Mouse (Mus musculus) T-helper 17 cell (primary cell): ENCODE data around the gene Spata17.
"Not testable (repeated sequence)": the region's sequence is repeated elsewhere in the genome, so short reads cannot be mapped to it uniquely, and the experiment has no call there.

Experiments
- in situ Hi-C, 2 experiments: fragments of 300-600 bp; cut with MboI, MseI; formaldehyde crosslinking; loops; 1 replicate in 1 of 2; 2 replicates in 1 of 2; pipeline ENCODE4 v1.15.1; 2025; ENCODE audit warnings: high pct_unique_total_duplicates in 2 of 2

The Spata17 gene

GRCm38 (mm10) chr1:187178546-187178945, 36.7 kb downstream of the Spata17 start:
- in situ Hi-C loops: no loop called here

GRCm38 (mm10) chr1:187175991-187176390, 39.3 kb downstream of the Spata17 start:
- in situ Hi-C loops: no loop called here

- in situ Hi-C loops: no loop called here
These were observed 44.9 kb downstream of the Spata17 start for GRCm38 (mm10) chr1:187170361-187170760.

- in situ Hi-C loops: no loop called here
These were observed 45.6 kb downstream of the Spata17 start for GRCm38 (mm10) chr1:187169646-187170045.

- in situ Hi-C loops: no loop called here
These were observed 51.7 kb downstream of the Spata17 start for GRCm38 (mm10) chr1:187163571-187163970.

- in situ Hi-C loops: no loop called here
These were observed 59.6 kb downstream of the Spata17 start for GRCm38 (mm10) chr1:187155658-187156057.

DNA sequence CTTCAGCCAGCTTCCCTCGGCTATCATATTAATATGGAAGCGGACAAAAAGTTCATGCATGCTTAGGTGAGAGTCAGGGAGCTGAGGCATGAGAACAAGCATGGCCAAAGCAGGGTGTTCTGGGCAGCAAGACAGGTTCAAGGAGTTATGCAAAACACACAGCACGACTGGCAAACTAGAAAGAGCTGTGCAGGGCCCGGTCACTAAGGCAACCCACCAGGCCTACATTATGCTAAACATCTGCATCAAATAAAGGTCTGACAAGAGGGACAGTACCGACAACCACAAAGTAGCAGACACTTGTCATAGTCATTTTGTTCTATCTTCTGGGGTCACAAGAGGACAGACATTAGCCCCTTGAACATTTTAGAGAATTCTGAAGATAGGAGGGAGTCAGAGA, 61.6 kb downstream of the Spata17 start:
- in situ Hi-C loops: no loop called here

GRCm38 (mm10) chr1:187152571-187152970, 62.7 kb downstream of the Spata17 start:
- in situ Hi-C loops: no loop called here

DNA sequence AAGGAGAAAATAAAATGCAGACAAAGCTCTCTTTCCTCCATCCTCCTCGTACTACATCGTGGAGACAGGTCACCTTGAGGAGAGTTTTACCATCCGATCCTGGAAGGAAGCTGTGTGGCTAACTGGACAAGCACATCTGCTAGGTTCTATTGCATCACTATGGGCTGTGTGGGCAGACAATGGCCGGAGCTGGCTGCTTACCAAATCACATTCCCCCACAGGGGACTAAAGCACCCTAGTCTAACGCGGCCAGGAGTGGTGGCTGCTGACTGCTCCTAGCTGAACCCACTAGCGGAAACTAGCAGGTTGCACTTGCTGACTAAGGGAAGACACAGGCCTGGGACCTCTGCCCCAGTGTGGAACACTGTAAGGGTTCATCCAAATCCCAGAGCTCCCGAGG, 72.3 kb downstream of the Spata17 start:
- in situ Hi-C loops: no loop called here

- in situ Hi-C loops: loop anchor here in 1 of 2 experiments (10.0 kb wide), 1 partner anchor 313 kb away; no protein-coding TSS in a partner anchor
These were observed 77.8 kb downstream of the Spata17 start for GRCm38 (mm10) chr1:187137426-187137825.

GRCm38 (mm10) chr1:187135887-187136286, 79.4 kb downstream of the Spata17 start:
- in situ Hi-C loops: loop anchor here in 1 of 2 experiments (10.0 kb wide), 1 partner anchor 311 kb away; no protein-coding TSS in a partner anchor

- in situ Hi-C loops: loop anchor here in 1 of 2 experiments (10.0 kb wide), 1 partner anchor 309 kb away; no protein-coding TSS in a partner anchor
These were observed 81.4 kb downstream of the Spata17 start for GRCm38 (mm10) chr1:187133841-187134240.

- in situ Hi-C loops: loop anchor here in 1 of 2 experiments (10.0 kb wide), 1 partner anchor 308 kb away; no protein-coding TSS in a partner anchor
These were observed 82.9 kb downstream of the Spata17 start for GRCm38 (mm10) chr1:187132348-187132747.

DNA sequence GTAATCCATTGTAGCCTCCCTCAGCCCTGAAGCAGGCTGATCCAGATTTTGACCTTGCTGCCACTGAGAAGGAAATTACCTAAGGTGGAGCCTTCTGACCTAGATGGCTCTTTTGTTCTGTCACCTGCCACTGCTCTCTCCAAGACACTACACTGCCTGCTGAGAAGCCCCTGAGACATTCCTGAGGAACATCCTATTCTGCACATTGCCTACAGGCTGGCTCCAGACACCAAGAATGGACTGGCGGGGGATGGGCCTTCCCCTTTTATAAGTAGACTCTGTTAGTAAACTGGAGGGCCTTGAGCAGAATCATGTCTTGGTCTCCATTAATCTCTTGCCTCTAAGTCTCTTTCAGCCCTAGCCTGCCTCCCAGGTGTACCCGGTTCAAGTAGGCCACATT, 87.7 kb downstream of the Spata17 start:
- in situ Hi-C loops: not testable (repeated sequence)

GRCm38 (mm10) chr1:187125733-187126132, 89.5 kb downstream of the Spata17 start:
- in situ Hi-C loops: no loop called here

DNA sequence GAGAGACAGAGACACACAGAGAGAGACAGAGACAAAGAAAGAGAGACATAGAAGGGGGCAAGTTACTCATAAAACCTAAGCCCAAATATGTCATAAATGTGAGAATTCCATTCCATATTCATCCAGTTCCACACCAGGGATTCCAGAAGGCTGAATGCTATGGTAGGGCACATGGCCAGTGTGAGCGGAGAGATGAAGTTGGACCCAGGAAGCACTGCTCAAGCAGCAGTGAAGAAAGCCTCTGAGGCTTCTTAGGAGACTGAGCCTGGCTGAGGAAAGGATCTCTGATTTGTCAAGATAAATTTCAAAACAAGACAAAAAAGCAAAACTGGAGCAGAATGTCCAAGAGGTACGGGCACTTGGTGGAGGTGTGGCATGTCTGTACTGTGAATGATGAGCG, 90.3 kb downstream of the Spata17 start:
- in situ Hi-C loops: no loop called here

GRCm38 (mm10) chr1:187119300-187119699, 96.0 kb downstream of the Spata17 start:
- in situ Hi-C loops: no loop called here

GRCm38 (mm10) chr1:187118108-187118507, 97.2 kb downstream of the Spata17 start:
- in situ Hi-C loops: no loop called here

- in situ Hi-C loops: no loop called here
These were observed 101.5 kb downstream of the Spata17 start for GRCm38 (mm10) chr1:187113716-187114115.

DNA sequence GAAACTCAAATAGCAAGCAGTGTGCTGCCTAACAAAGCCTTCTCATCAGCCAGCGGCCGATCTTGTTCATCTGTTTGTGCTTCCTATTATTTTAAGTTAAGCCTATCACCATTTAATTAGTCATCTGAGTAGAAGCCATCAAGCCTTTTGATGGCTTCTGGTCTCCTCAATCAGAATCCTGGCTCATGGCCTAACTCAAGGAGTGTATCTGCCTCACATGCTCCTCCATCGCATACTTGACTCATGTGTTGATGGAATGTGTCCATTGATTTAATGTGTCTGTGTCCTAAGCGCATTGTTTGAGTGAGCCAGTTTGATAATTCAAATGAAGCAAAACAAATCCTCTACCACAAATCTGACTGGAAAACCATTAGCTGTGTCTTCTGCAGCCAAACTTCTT, 113.1 kb downstream of the Spata17 start:
- in situ Hi-C loops: no loop called here

GRCm38 (mm10) chr1:187101202-187101601, 114.1 kb downstream of the Spata17 start:
- in situ Hi-C loops: no loop called here

- in situ Hi-C loops: no loop called here
These were observed 114.6 kb downstream of the Spata17 start for GRCm38 (mm10) chr1:187100624-187101023.

- in situ Hi-C loops: no loop called here
These were observed 117.0 kb downstream of the Spata17 start for GRCm38 (mm10) chr1:187098285-187098684.

DNA sequence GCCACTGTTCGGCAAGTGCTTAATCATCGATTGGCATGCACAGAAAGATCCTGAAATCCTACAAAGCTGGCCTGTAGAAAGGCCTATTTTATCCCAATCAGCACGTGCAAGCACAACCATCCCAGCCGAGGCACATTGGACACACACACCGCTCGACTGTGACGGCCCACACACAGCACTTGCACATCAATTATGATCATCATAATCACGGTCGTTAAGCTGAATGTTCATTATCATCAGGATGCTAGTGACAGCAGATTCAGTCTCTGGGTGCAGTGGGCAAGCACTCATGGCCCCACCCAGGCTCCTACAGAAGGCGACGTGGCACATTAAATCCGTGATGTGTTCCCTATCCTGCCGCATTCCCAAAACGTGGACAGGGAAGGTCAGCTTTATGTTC, 122.7 kb downstream of the Spata17 start:
- in situ Hi-C loops: no loop called here
